Mouse (Mus musculus): Measurements from ENCODE around the gene Ccdc84. TPM values are rescaled to one million over a fixed set of nuclear protein-coding genes. Genes with fewer than 3 reads are reported as not detected.
"Not testable (repeated sequence)": the region's sequence is repeated elsewhere in the genome, so short reads cannot be mapped to it uniquely, and the experiment has no call there.

Ccdc84 gene
- polyA plus RNA-seq, 1 experiment from 2014 or later = 35.7 TPM

DNA sequence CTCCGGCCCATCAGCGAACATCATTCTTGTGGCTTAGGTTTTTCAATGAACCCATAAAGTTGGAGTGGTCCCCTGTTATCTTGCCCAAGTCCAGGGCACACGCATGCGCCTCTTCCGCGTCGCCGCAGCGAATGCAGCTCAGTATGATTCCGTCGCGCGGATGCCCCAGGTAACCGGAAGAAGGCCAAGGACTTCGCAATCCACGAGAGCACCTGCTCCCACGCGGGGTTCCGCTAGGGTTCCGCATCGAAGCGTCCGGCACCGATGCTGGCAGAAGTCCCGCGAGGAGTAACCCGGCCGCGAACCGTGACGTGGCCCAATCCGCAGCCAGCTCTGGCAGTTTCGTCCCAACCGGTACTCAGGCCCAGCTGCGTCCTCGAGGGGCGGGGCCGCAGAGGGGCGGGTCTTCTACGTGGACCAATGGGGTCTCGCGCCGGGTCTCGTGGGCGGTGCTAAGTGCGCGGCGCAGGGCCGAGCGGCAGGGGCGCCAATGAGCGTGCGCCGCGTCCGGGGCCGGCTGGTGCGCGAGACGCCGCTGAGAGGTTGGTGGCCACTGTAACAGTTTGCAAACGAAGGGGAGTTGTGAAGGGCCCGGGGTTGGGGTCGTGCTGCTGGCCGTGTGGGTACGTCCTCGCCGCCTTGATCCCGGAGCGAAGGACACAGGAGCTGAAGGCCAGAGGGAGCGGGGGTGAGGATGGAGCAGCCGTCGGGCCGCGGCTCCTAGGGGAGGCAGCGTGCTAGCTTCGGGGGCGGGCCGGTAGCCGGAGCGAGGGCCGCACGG lies 39.1 kb downstream of the Ccdc84 start, which contains the start of gene Hyou1:
Gene Hyou1, plus strand, starts transcription at position 437 of the 781 bp plus-strand sequence.
- Histone ChIP-seq H3K9ac (peak within 1 kb of the TSS; percentile 89), H3K36me3 (peaks cover 33% of the 10 kb centered on the region), H3K4me1 (peaks cover 21% of the 10 kb centered on the region), H3K27ac (peak within 1 kb of the TSS; percentile 62), H3K9me3 (no peaks in the 10 kb centered on the region), H3K4me3 (peak within 1 kb of the TSS; percentile 88), H3K4me2 (replicated peaks) (peak within 1 kb of the TSS; percentile 89), H3K27me3 (replicated peaks) (no peaks in the 10 kb centered on the region)
- WGBS = under 1% methylated on average over 83 of the region's 83 CpGs
- peak; percentile 98 for ATAC-seq (ENCODE audit: low FRiP score, low read depth)

DNA sequence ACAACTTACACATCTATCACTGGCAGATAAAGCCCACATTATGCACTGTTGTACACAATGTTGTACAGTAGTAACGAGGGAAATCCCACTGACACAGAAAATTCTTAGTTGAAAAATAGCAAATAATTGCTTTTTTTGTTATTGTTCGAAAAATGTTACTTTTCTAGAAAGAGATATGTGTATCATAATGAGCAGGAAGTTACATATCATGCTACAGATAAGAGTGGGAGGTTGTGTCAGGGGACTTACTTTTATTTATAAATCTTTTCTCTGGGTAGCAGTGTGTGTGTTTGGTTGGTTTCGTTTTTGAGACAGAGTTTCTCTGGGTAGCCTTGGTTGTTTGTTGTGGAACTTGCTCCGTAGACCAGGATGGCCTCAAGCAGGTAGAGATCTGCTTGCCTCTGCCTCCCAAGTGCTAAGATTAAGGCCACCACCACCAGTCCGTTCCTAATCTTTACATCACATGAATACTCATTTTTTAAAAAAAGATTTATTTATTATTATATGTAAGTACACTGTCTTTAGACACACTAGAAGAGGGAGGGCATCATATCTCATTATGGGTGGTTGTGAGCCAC lies 40.1 kb downstream of the Ccdc84 start:
- Histone ChIP-seq H3K27ac (0 out of 2 replicates have a peak overlapping the region, but pooled peaks have one; percentile 62), H3K9me3 (no peaks in the 10 kb centered on the region), H3K4me1 (peaks cover 21% of the 10 kb centered on the region), H3K36me3 (peaks cover 23% of the 10 kb centered on the region), H3K4me3 (peak overlapping the region; percentile 88), H3K27me3 (replicated peaks) (no peaks in the 10 kb centered on the region), H3K9ac (peak overlapping the region; percentile 63), H3K4me2 (replicated peaks) (peak overlapping the region; percentile 89)
- 91% methylated on average over 5 of the region's 5 CpGs for WGBS
- no peak for ATAC-seq (ENCODE audit: low FRiP score, low read depth)

DNA sequence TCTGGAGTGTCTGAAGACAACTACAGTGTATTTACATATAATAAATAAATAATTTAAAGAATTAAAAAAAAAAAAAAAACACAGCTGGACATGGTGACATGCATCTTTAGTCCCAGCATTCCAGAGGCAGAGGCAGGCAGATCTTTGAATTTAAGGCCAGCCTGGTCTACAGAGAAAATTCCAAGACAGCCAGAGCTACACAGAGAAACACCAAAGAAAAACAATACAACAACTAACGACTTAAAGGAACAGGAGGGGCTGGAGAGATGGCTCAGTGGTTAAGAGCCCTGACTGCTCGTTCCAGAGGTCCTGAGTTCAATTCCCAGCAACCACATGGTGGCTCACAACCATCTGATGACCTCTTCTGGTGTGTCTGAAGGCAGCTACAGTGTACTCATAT lies 41.0 kb downstream of the Ccdc84 start:
- H3K4me3 ChIP-seq; H3K9me3 ChIP-seq; H3K27me3 ChIP-seq (replicated peaks); H3K9ac ChIP-seq; H3K4me2 ChIP-seq (replicated peaks); ATAC-seq (ENCODE audit: low FRiP score, low read depth); H3K27ac ChIP-seq: not testable (repeated sequence)
- WGBS = 86% methylated on average over 2 of the region's 2 CpGs
- peaks cover 21% of the 10 kb centered on the region for H3K4me1 ChIP-seq
- peaks cover 14% of the 10 kb centered on the region for H3K36me3 ChIP-seq

DNA sequence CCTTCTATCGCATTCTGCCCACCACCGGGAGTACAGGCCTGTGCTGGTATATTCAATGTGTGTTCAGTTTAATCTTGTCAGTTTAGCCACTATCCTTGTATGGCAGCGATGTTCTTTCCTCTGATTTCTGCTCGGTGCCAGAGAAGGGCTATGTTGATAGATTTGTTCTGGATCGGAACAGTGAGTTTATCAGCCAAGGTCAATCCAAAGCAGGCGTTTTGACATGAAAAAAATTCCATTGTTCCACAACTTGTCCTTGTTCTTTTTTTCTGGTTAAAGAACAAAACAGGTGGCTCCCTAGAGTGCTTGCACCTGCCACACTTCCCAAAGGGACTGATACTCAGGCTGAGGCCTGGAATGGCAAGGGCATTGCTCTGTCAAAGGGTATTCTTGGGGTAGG lies 42.2 kb downstream of the Ccdc84 start:
- H3K36me3 ChIP-seq = peaks cover 2% of the 10 kb centered on the region; the same call in 1 of the 2 replicates
- H3K27ac ChIP-seq = no peak overlapping the region
- 92% methylated on average over 6 of the region's 6 CpGs for WGBS
- H3K4me2 ChIP-seq (replicated peaks) = no peak overlapping the region
- H3K4me1 ChIP-seq = peaks cover 21% of the 10 kb centered on the region
- no peaks in the 10 kb centered on the region for H3K27me3 ChIP-seq (replicated peaks)
- no peak for ATAC-seq (ENCODE audit: low FRiP score, low read depth)
- H3K9me3 ChIP-seq = no peaks in the 10 kb centered on the region
- no peak overlapping the region for H3K9ac ChIP-seq
- H3K4me3 ChIP-seq = no peak overlapping the region

DNA sequence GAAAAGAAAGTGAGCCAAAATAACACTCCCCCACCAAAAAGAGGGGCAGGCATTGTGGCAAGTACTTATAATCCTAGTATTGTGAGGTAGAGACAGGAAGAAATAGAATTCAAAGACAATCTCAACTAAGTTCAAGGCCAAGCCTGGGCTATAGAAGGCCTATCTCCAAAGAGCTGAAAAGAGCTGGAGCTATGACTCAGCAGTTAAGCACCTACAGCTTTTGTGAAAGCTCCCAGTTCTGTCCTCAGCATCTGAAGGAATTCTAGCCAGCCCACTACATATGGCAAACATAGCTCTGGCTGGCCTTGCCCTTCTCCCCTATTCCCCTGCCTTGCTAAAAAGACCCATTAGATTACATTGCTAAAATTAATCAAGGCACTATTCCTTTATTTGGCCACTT lies 45.0 kb downstream of the Ccdc84 start:
- Histone ChIP-seq H3K27me3 (replicated peaks) (no peaks in the 10 kb centered on the region), H3K27ac (no peak overlapping the region), H3K4me2 (replicated peaks) (no peak overlapping the region), H3K9me3 (no peaks in the 10 kb centered on the region), H3K9ac (no peak overlapping the region), H3K36me3 (no peaks in the 10 kb centered on the region), H3K4me3 (no peak overlapping the region), H3K4me1 (peaks cover 7% of the 10 kb centered on the region; the same call in 1 of the 2 replicates)
- no peak for ATAC-seq (ENCODE audit: low FRiP score, low read depth)

DNA sequence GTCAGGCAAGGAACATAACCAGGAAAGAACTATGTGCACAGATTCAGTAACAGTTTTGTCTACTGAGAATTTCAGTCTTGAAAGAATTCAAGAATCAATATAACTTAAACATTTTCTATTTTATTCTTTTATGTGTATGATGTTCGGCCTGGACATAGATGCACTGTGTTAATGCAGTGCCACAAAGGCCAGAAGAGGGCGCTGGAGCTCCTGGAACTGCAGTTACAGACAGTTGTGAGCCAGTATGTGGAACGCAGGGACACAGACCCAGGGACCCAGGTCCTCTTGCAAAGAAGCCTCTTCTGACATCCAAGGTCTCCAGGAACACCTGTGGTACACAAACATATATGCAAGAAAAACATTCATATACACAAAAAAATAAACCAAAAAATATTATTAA lies 53.9 kb downstream of the Ccdc84 start:
- WGBS = 67% methylated on average over 3 of the region's 3 CpGs
- H3K9me3 ChIP-seq = no peaks in the 10 kb centered on the region
- H3K36me3 ChIP-seq = peaks cover 4% of the 10 kb centered on the region; the same call in 1 of the 2 replicates
- H3K4me2 ChIP-seq (replicated peaks) = no peak overlapping the region
- H3K9ac ChIP-seq = no peak overlapping the region
- no peak for ATAC-seq (ENCODE audit: low FRiP score, low read depth)
- H3K27me3 ChIP-seq (replicated peaks) = no peaks in the 10 kb centered on the region
- no peak overlapping the region for H3K4me3 ChIP-seq
- peaks cover 7% of the 10 kb centered on the region for H3K4me1 ChIP-seq
- no peak overlapping the region for H3K27ac ChIP-seq

DNA sequence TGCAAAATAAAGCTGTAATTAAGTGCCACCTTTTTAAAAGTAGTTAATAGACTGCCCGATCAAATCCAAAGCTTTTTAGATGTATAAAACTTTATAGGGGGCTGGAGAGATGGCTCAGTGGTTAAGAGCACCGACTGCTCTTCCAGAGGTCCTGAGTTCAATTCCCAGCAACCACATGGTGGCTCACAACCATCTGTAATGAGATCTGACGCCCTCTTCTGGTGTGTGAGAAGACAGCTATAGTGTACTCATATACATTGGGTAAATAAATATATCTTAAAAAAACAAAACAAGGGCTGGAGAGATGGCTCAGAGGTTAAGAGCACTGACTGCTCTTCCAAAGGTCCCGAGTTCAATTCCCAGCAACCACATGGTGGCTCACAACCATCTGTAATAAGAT lies 56.4 kb downstream of the Ccdc84 start:
- not testable (repeated sequence) for H3K9me3 ChIP-seq; ATAC-seq (ENCODE audit: low FRiP score, low read depth); H3K27me3 ChIP-seq (replicated peaks); H3K4me1 ChIP-seq; H3K27ac ChIP-seq
- H3K4me3 ChIP-seq = peak overlapping the region; percentile 86
- WGBS = 43% methylated on average over 4 of the region's 4 CpGs
- H3K9ac ChIP-seq = 0 out of 2 replicates have a peak overlapping the region, but pooled peaks have one; percentile 83
- peaks cover 23% of the 10 kb centered on the region for H3K36me3 ChIP-seq
- H3K4me2 ChIP-seq (replicated peaks) = peak overlapping the region; percentile 91

DNA sequence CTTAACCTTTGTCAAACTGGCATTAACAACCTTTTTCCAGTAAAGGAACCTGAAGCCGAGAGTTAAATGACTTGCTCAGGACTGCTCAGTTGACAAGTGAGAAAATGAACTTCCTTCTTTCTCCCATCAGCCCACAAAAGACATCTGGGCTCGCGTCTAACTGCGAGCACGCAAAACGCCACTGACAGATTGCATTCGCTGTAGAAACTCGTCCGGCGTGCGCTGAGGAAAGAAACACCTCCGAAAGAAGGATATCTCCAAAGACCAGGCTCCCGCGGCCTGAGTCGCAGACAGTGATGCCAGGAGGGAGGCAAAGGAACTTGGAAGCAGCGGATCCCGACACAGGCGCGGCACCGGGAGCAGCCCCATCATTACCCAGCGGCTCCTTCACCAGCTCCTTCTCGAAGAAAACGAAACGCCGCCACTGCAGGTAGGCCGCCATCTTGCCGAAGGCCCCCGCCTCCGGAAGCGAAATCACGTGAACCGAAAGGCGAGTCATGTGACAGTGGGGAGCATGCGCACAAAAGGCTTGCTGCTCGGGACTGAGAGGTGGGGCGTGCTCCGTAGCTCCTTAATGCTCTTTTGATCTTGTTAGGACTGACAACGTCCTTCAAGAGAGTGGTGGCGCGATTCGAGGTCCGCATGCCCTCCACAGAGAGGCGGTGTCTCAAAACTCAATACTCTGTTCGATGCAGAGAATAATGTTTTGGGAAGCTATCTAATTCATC lies 57.0 kb downstream of the Ccdc84 start, which contains the start of gene Vps11:
Gene Vps11, minus strand, starts transcription at position 481 of the 728 bp plus-strand sequence.
- ATAC-seq (ENCODE audit: low FRiP score, low read depth) = peak; percentile 87
- Histone ChIP-seq H3K27me3 (replicated peaks) (no peaks in the 10 kb centered on the region), H3K27ac (no peak within 1 kb of the TSS)

More for the DNA sequence above, 57.0 kb downstream of the Ccdc84 start, which contains the start of gene Vps11:
- WGBS = under 1% methylated on average over 44 of the region's 44 CpGs
- Histone ChIP-seq H3K4me2 (replicated peaks) (peak within 1 kb of the TSS; percentile 91), H3K9ac (peak within 1 kb of the TSS; percentile 83), H3K4me1 (peaks cover 7% of the 10 kb centered on the region), H3K9me3 (no peaks in the 10 kb centered on the region), H3K4me3 (peak within 1 kb of the TSS; percentile 86), H3K36me3 (peaks cover 28% of the 10 kb centered on the region)

Small RNAs within 50 kb of the gene (microRNA-seq; reads per million reads assigned to microRNA genes)
- not detected for gene Mir7085

Other genes starting within 250 kb of the Ccdc84 start
- 22.1 and 25.5 TPM in 2 replicates for gene Cbl, start 184.5 kb downstream of the Ccdc84 start, polyA plus RNA-seq (2016; fragmentation: Nextera tagmentation; extraction: Ambion mirVana)
- not detected in 2 replicates for gene Ccdc153, start 177.9 kb downstream of the Ccdc84 start, polyA plus RNA-seq (2016; fragmentation: Nextera tagmentation; extraction: Ambion mirVana)
- 0.09 and 0.14 TPM in 2 replicates for gene Pdzd3, start 167.1 kb downstream of the Ccdc84 start, polyA plus RNA-seq (2016; fragmentation: Nextera tagmentation; extraction: Ambion mirVana)
- gene Nlrx1, start 150.0 kb downstream of the Ccdc84 start, polyA plus RNA-seq (2016; fragmentation: Nextera tagmentation; extraction: Ambion mirVana) = 3.7 and 3.8 TPM in 2 replicates
- 12.2 and 13.8 TPM in 2 replicates for gene Abcg4, start 130.0 kb downstream of the Ccdc84 start, polyA plus RNA-seq (2016; fragmentation: Nextera tagmentation; extraction: Ambion mirVana)
- 31.2 and 33.5 TPM in 2 replicates for gene Hinfp, start 112.9 kb downstream of the Ccdc84 start, polyA plus RNA-seq (2016; fragmentation: Nextera tagmentation; extraction: Ambion mirVana)
- gene C2cd2l, start 98.3 kb downstream of the Ccdc84 start, polyA plus RNA-seq (2016; fragmentation: Nextera tagmentation; extraction: Ambion mirVana) = 25.3 and 26.9 TPM in 2 replicates
- 34.6 and 39.1 TPM in 2 replicates for gene Dpagt1, start 92.5 kb downstream of the Ccdc84 start, polyA plus RNA-seq (2016; fragmentation: Nextera tagmentation; extraction: Ambion mirVana)
- 281 and 302 TPM in 2 replicates for gene H2afx, start 83.9 kb downstream of the Ccdc84 start, polyA plus RNA-seq (2016; fragmentation: Nextera tagmentation; extraction: Ambion mirVana)
- gene Hmbs, start 74.3 kb downstream of the Ccdc84 start, polyA plus RNA-seq (2016; fragmentation: Nextera tagmentation; extraction: Ambion mirVana) = 92.8 and 95.0 TPM in 2 replicates
- 36.9 and 37.8 TPM in 2 replicates for gene Vps11, start 56.9 kb downstream of the Ccdc84 start, polyA plus RNA-seq (2016; fragmentation: Nextera tagmentation; extraction: Ambion mirVana)
- 31.0 and 33.0 TPM in 2 replicates for gene Hyou1, start 39.1 kb downstream of the Ccdc84 start, polyA plus RNA-seq (2016; fragmentation: Nextera tagmentation; extraction: Ambion mirVana)
- 44.1 and 45.5 TPM in 2 replicates for gene Slc37a4, start 21.7 kb downstream of the Ccdc84 start, polyA plus RNA-seq (2016; fragmentation: Nextera tagmentation; extraction: Ambion mirVana)
- 1,233 and 1,284 TPM in 2 replicates for gene Rps25, start 11.4 kb downstream of the Ccdc84 start, polyA plus RNA-seq (2016; fragmentation: Nextera tagmentation; extraction: Ambion mirVana)
- gene Trappc4, start 11.0 kb downstream of the Ccdc84 start, polyA plus RNA-seq (2016; fragmentation: Nextera tagmentation; extraction: Ambion mirVana) = 266 and 275 TPM in 2 replicates
- gene Foxr1, start 22.6 kb upstream of the Ccdc84 start, polyA plus RNA-seq (2016; fragmentation: Nextera tagmentation; extraction: Ambion mirVana) = not detected in 2 replicates
- gene Upk2, start 36.4 kb upstream of the Ccdc84 start, polyA plus RNA-seq (2016; fragmentation: Nextera tagmentation; extraction: Ambion mirVana) = 0.35 TPM in 1 of 2 replicates, not detected in the other
- 9.3 and 10.9 TPM in 2 replicates for gene Bcl9l, start 64.3 kb upstream of the Ccdc84 start, polyA plus RNA-seq (2016; fragmentation: Nextera tagmentation; extraction: Ambion mirVana)
- gene Cxcr5, start 143.3 kb upstream of the Ccdc84 start, polyA plus RNA-seq (2016; fragmentation: Nextera tagmentation; extraction: Ambion mirVana) = not detected in 2 replicates
- 17.6 and 26.7 TPM in 2 replicates for gene Ddx6, start 186.3 kb upstream of the Ccdc84 start, polyA plus RNA-seq (2016; fragmentation: Nextera tagmentation; extraction: Ambion mirVana)

Measured in neural tube, embryonic 12.5 days (tissue).